Mouse (Mus musculus) layer of hippocampus, adult 18-20 months (tissue): ENCODE data around the gene Ctsj. TPM values are rescaled to one million over a fixed set of nuclear protein-coding genes. Genes with fewer than 3 reads are reported as not detected.
"Not testable (repeated sequence)": the region's sequence is repeated elsewhere in the genome, so short reads cannot be mapped to it uniquely, and the experiment has no call there.

ENCODE experiments used
- DNase-seq, 2 experiments: peaks; one replicate each; pipeline ENCODE4 v3.0.0; 2022; ENCODE audit warnings: low spot score in 2 of 2
- long read RNA-seq: library from polyadenylated mRNA; stranded (forward); transcript quantifications from one replicate; pipeline ENCODE4 v2.0.0, GENCODE M21; 2021
- total RNA-seq, 2 experiments: library from RNA; stranded (reverse); gene quantifications; 2 replicates each; pipeline ENCODE4 v1.2.3; 2021

Gene Ctsj
- not detected for total RNA-seq
- long read RNA-seq, result 0 reads

GRCm38 (mm10) chr13:61005859-61006258 is at the start of gene Ctsj:
Ctsj (minus strand) TSS chr13:61005959.
- no peak for DNase-seq

- DNase-seq, result no peak
Measured at GRCm38 (mm10) chr13:61040531-61040930, 34.8 kb upstream of the Ctsj start, which contains the start of gene Ctsq. Ctsq (minus strand) TSS chr13:61040631.

- no peak for DNase-seq
Measured at GRCm38 (mm10) chr13:61022785-61023184, 17.0 kb upstream of the Ctsj start.

GRCm38 (mm10) chr13:61021844-61022243 is 16.1 kb upstream of the Ctsj start:
- no peak for DNase-seq

GRCm38 (mm10) chr13:61010171-61010570 is 4.4 kb upstream of the Ctsj start:
- DNase-seq, result no peak

GRCm38 (mm10) chr13:60997600-60997999 is 8.2 kb downstream of the Ctsj start:
- DNase-seq, result no peak

GRCm38 (mm10) chr13:60986915-60987314 is 18.8 kb downstream of the Ctsj start:
- DNase-seq, result not testable (repeated sequence)

GRCm38 (mm10) chr13:60972319-60972718 is 33.4 kb downstream of the Ctsj start:
- not testable (repeated sequence) for DNase-seq

- not testable (repeated sequence) for DNase-seq
Measured at GRCm38 (mm10) chr13:60963985-60964384, 41.8 kb downstream of the Ctsj start.

- no peak for DNase-seq
Measured at GRCm38 (mm10) chr13:60961706-60962105, 44.1 kb downstream of the Ctsj start.

Other genes starting within 250 kb of the Ctsj start
- not detected for gene BC051665, start 219.6 kb downstream of the Ctsj start, total RNA-seq
- gene Ctsll3, start 203.1 kb downstream of the Ctsj start, total RNA-seq, result not detected
- gene 4930486L24Rik, start 141.5 kb downstream of the Ctsj start, total RNA-seq, result under 1 TPM; 0.30 to 0.36 TPM
- not detected for gene Gm49392, start 109.1 kb downstream of the Ctsj start, total RNA-seq
- 1 to 10 TPM; 2.2 to 2.3 TPM for gene Ctla2b, start 108.5 kb downstream of the Ctsj start, total RNA-seq
- gene Tpbpb, start 101.1 kb downstream of the Ctsj start, total RNA-seq, result not detected
- gene Gm49393, start 70.4 kb downstream of the Ctsj start, total RNA-seq, result not detected
- gene Gm49391, start 69.4 kb downstream of the Ctsj start, total RNA-seq, result not detected
- gene Ctla2a, start 69.3 kb downstream of the Ctsj start, total RNA-seq, result 10 to 100 TPM; 16.0 to 19.5 TPM
- gene Tpbpa, start 64.0 kb downstream of the Ctsj start, total RNA-seq, result not detected
- gene Ctsq, start 34.7 kb upstream of the Ctsj start, total RNA-seq, result not detected
- not detected for gene Ctsr, start 158.3 kb upstream of the Ctsj start, total RNA-seq
- not detected for gene Cts6, start 197.5 kb upstream of the Ctsj start, total RNA-seq
- not detected for gene Cts8, start 249.4 kb upstream of the Ctsj start, total RNA-seq